Mouse (Mus musculus): ENCODE measurements around the gene Dmrt3. TPM values are rescaled to one million over a fixed set of nuclear protein-coding genes. Genes with fewer than 3 reads are reported as not detected.

Dmrt3 gene
- polyA plus RNA-seq, 1 experiment from 2014 or later, result not detected

DNA sequence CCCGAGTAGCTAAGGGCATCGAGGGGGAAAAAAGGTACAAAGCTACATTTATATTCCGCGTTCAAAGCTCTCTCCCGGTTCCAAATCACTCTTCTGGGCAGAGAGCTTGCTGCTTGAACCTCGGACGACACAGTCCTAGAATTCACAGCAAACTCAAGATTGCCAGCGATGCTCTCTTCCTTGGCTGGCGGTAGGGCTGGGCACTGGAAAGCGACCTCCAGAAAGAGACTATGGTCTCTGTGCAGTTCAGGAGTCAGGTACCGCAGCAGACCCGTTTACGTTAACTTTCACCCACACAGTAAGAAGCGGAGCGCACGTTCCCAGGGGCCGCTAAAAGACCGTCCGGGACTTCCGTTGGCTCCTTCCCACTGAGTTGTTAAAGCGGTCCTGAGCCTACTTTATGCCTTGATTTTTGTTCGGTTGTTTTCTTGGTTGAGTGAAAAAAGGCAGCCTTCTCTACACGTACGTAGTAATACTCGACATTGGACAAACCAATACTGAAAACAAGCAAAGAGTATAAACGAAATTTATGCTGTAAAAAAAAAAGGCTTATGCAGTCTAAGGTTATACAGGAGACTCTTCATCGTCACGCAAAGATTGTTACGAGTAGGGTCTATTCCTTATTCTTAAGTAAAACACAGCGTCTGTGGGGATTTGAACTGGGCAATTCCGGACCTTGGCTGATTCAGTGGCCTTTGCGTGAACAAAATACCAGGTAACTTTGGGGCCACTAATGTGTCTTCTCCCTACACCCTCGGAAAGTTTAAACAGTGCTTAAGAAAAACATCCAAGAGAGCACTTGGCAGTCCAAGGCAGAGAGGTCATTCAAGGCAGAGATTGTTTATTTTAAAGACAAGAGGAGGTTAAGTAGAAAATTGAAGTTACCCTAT is 895 bp upstream of the Dmrt3 start:
- Histone ChIP-seq H3K9me3 (ENCODE audit: low read length) (no peaks in the 10 kb centered on the region), H3K4me1 (ENCODE audit: insufficient read depth) (peaks cover 16% of the 10 kb centered on the region), H3K27ac (ENCODE audit: low read depth) (no peak overlapping the region), H3K9ac (replicated peaks) (no peak overlapping the region), H3K4me3 (ENCODE audit: low read depth, low read length) (no peak overlapping the region), H3K4me2 (ENCODE audit: low read depth, low read length) (no peak overlapping the region), H3K36me3 (replicated peaks; ENCODE audit: insufficient read depth, low read length) (no peaks in the 10 kb centered on the region), H3K27me3 (ENCODE audit: insufficient read depth, low read length) (peaks cover 98% of the 10 kb centered on the region)
- no peak for TF ChIP-seq EP300 (IDR thresholded peaks at IDR 0.05; ENCODE audit: low read depth)
- TF ChIP-seq CTCF (IDR thresholded peaks at IDR 0.05; ENCODE audit: low read depth), result no peak
- no peak for DNase-seq
- WGBS (ENCODE audit: insufficient replicate concordance), result 1% methylated on average over 33 of the region's 33 CpGs
- ATAC-seq, result no peak

DNA sequence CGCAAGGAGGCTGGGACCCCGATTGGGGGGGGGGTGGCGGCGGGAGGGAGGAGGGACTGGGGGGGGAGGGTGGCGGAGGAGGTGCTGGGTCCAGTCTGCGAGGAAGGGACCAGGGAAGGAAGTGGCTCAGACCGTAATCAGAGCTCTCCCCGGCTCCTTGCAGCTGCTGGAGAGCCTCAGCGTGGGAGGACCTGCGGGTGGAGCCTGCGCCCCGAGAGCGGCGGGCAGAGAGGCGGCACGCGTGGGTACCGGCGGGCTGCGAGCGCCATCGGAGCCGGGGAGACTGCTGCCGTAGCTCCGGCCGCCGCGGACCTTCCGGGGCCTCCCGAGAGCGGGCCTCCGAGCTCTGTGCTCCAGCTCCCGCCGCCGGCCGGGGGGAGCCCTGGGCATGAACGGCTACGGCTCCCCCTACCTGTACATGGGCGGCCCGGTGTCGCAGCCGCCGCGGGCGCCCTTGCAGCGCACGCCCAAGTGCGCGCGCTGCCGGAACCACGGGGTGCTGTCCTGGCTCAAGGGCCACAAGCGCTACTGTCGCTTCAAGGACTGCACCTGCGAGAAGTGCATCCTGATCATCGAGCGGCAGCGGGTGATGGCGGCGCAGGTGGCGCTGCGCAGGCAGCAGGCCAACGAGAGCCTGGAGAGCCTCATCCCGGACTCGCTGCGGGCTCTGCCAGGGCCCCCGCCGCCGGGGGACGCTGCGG is 460 bp downstream of the Dmrt3 start:
- Histone ChIP-seq H3K27ac (ENCODE audit: low read depth) (no peak overlapping the region), H3K9me3 (ENCODE audit: low read length) (no peaks in the 10 kb centered on the region), H3K4me1 (ENCODE audit: insufficient read depth) (peaks cover 16% of the 10 kb centered on the region), H3K27me3 (ENCODE audit: insufficient read depth, low read length) (peaks cover 96% of the 10 kb centered on the region), H3K4me3 (ENCODE audit: low read depth, low read length) (peak overlapping the region; percentile 31), H3K9ac (replicated peaks) (no peak overlapping the region), H3K4me2 (ENCODE audit: low read depth, low read length) (peak overlapping the region; percentile 56), H3K36me3 (replicated peaks; ENCODE audit: insufficient read depth, low read length) (no peaks in the 10 kb centered on the region)
- TF ChIP-seq CTCF (IDR thresholded peaks at IDR 0.05; ENCODE audit: low read depth) (no peak), EP300 (IDR thresholded peaks at IDR 0.05; ENCODE audit: low read depth) (no peak)
- under 1% methylated on average over 51 of the region's 71 CpGs for WGBS (ENCODE audit: insufficient replicate concordance)
- ATAC-seq (no peak), DNase-seq (peak; percentile 26)

DNA sequence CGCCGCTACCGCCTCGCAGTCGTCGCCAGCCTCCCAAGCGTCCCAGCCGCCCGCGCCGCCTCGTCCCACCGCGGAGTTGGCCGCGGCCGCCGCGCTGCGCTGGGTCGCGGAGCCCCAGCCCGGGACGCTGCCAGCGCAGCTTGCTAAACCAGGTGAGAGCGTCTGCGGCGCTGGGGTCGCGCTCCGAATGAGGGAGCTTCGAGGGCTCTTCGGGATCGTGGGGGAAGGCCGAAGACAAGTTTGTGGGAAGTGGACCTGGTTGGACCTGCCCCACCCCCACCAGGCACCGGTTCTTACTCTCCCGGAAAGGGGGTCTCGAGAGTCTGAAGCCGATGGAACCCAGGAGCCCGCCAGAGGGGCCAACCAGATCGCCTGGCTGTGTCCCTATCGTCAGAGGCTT is 1.0 kb downstream of the Dmrt3 start:
- no peak overlapping the region for H3K9ac ChIP-seq (replicated peaks)

DNA sequence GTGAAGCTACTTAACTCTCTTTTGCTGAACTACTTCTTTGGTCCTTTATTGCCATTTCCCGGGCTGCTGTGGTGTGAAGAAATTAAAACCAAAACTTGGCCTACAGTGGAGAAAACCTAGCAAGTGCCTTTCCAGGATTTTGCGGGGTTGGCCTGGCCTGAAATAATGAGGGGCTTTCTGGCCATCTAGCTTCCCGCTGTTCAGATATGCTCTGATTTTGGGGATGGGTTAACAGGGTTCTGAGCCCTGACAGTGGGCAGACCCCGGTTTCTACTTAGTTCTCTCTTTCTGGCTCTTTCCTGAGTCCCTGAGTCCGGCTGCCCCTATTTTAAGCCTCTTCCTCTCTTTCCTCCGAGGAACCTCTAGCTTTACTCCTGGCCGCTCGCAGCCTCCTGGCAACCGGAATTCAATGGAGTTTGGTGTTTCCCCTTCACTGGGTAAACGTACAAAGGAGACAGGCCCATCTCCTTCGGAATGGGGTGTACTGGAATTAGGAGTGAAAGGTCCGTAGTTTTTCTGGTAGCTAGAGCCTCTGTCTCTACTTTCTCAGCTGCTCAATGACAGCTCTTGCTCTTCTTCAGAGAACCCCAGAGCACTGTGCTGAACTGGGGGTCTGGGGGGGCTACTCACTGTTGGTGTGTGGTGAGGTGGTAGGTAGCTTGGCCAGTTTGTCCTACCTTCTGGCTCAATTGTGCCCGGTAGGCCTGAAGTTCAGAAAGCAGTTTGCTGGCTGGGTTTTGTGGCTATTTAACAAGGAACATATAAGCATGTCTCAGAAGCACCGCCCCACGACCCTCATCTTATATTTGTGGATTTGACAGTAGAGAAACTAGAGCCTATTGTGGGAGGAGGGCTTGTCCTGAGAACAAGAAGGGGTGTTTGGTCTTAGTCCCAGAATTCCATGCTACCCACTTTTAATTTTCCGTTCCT is 2.0 kb downstream of the Dmrt3 start:
- H3K9ac ChIP-seq (replicated peaks), result no peak overlapping the region
- peaks cover 96% of the 10 kb centered on the region for H3K27me3 ChIP-seq (ENCODE audit: insufficient read depth, low read length)
- H3K4me1 ChIP-seq (ENCODE audit: insufficient read depth), result peaks cover 10% of the 10 kb centered on the region
- no peak overlapping the region for H3K4me2 ChIP-seq (ENCODE audit: low read depth, low read length)
- no peak overlapping the region for H3K4me3 ChIP-seq (ENCODE audit: low read depth, low read length)
- no peaks in the 10 kb centered on the region for H3K36me3 ChIP-seq (replicated peaks; ENCODE audit: insufficient read depth, low read length)
- H3K9me3 ChIP-seq (ENCODE audit: low read length), result no peaks in the 10 kb centered on the region
- 7% methylated on average over 16 of the region's 16 CpGs for WGBS (ENCODE audit: insufficient replicate concordance)
- TF ChIP-seq EP300 (IDR thresholded peaks at IDR 0.05; ENCODE audit: low read depth) (no peak), CTCF (IDR thresholded peaks at IDR 0.05; ENCODE audit: low read depth) (no peak)
- no peak overlapping the region for H3K27ac ChIP-seq (ENCODE audit: low read depth)
- DNase-seq, result no peak
- no peak for ATAC-seq

More for the DNA sequence above, 1.0 kb downstream of the Dmrt3 start:
- Histone ChIP-seq H3K4me3 (ENCODE audit: low read depth, low read length) (peak overlapping the region; percentile 31), H3K4me2 (ENCODE audit: low read depth, low read length) (peak overlapping the region; percentile 56), H3K4me1 (ENCODE audit: insufficient read depth) (peaks cover 12% of the 10 kb centered on the region), H3K9me3 (ENCODE audit: low read length) (no peaks in the 10 kb centered on the region), H3K36me3 (replicated peaks; ENCODE audit: insufficient read depth, low read length) (no peaks in the 10 kb centered on the region), H3K27ac (ENCODE audit: low read depth) (no peak overlapping the region), H3K27me3 (ENCODE audit: insufficient read depth, low read length) (peaks cover 96% of the 10 kb centered on the region)
- 2% methylated on average over 37 of the region's 42 CpGs for WGBS (ENCODE audit: insufficient replicate concordance)
- no peak for DNase-seq
- ATAC-seq, result no peak
- TF ChIP-seq EP300 (IDR thresholded peaks at IDR 0.05; ENCODE audit: low read depth) (no peak), CTCF (IDR thresholded peaks at IDR 0.05; ENCODE audit: low read depth) (no peak)

DNA sequence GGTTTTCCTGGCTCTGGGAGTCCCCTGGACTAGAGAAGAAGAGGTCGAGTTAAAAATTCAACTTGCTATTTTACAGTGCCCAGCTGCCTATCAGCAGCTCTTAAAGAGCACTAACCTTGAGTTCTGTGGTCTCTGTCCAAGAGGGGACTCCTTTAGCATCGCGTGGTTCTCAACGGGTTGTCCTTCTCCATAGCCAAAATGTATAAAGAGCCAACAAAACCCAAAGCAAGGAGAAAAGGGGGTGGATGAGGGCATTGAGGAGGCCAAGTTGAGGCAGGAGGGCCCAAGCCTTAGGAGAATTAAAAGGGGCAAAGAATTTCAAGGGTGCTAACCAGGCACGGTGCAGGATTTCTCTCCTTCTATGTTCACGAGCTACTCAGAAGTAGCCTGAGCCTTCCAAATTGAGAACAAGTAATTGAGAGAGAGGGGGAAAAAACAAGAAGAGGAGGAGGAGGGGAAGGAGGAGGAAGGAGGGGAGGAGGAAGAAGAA is 2.8 kb downstream of the Dmrt3 start:
- H3K27ac ChIP-seq (ENCODE audit: low read depth), result no peak overlapping the region
- peaks cover 10% of the 10 kb centered on the region for H3K4me1 ChIP-seq (ENCODE audit: insufficient read depth)
- WGBS (ENCODE audit: insufficient replicate concordance), result 5% methylated on average over 6 of the region's 6 CpGs
- ATAC-seq (no peak), DNase-seq (no peak)
- H3K27me3 ChIP-seq (ENCODE audit: insufficient read depth, low read length), result peaks cover 90% of the 10 kb centered on the region
- no peak overlapping the region for H3K4me2 ChIP-seq (ENCODE audit: low read depth, low read length)
- H3K36me3 ChIP-seq (replicated peaks; ENCODE audit: insufficient read depth, low read length), result no peaks in the 10 kb centered on the region
- H3K4me3 ChIP-seq (ENCODE audit: low read depth, low read length), result no peak overlapping the region
- TF ChIP-seq CTCF (IDR thresholded peaks at IDR 0.05; ENCODE audit: low read depth), result no peak
- no peak for TF ChIP-seq EP300 (IDR thresholded peaks at IDR 0.05; ENCODE audit: low read depth)
- no peak overlapping the region for H3K9ac ChIP-seq (replicated peaks)
- no peaks in the 10 kb centered on the region for H3K9me3 ChIP-seq (ENCODE audit: low read length)

Data from liver, postnatal 0 days (tissue).